Mouse (Mus musculus) urinary bladder, postnatal 10 days (tissue): ENCODE measurements around the gene Dmrtc1b.
"Not testable (repeated sequence)": the region's sequence is repeated elsewhere in the genome, so short reads cannot be mapped to it uniquely, and the experiment has no call there.

Experiments used
- DNase-seq: peaks from one replicate; pipeline ENCODE4 v3.0.0; 2022; ENCODE audit warnings: low spot score

The Dmrtc1b gene

GRCm38 (mm10) chrX:102707535-102707934 is at the start of gene Dmrtc1b, which contains the start of gene Gm9112:
Gene Dmrtc1b (plus strand): TSS chrX:102707865.
Gene Gm9112 (minus strand): TSS chrX:102707635.
- not testable (repeated sequence) for DNase-seq

DNA sequence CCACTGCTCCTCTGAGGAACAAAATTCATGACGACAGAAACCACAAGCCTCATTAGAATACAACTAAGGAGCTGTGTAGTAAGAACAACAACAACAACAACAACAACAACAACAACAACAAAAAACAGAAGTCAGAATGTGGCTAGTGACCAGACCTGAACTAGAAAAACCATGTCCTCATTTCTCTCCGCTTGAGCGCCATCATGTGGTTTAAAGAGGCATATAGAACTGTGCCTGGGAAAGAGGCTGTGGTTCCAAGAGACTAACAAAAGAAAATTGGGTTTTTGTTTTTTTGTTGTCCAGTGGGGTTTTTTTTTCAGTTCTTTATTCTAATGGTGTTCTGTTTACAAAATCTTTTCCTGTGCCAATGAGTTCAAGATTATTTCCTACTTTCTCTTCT is 47.0 kb upstream of the Dmrtc1b start:
- no peak for DNase-seq

DNA sequence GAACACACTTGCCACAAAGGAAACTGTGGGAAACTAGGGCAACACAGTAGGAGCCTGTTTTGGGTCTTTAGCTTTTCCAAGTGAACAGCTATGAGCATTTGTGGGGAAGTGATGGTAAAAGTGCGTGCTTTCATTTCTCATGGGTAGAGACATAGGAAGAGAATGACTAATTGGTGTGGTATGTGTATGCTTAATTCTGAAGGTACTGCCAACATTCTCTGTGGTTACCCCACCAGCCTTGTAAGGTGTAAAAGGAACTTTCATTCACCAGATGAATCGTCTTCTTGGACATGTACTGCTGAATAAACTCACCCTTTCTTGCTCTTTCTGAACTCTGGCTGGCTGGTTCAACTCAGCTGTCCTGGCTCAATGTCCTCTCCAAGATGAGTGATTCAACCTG is 41.0 kb upstream of the Dmrtc1b start:
- DNase-seq, result no peak

DNA sequence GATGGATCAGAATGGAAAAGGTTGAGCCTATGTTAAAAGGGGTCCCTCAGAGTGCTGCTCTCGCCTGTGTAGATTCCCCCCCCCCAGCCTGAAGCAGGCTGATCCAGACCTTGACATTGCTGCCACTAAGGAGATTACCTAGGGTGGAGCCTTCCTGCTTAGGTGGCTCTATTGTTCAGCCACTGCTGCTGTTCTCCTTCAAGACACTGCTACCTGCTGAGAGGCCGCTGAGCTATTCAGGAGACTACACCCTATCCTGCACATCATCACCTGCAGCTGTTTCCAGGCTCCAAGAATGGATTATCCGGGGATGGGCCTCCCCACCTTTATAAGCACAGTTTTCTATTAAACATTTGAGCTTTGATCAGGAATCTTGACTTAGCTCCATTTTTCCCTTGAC is 23.0 kb upstream of the Dmrtc1b start:
- not testable (repeated sequence) for DNase-seq

DNA sequence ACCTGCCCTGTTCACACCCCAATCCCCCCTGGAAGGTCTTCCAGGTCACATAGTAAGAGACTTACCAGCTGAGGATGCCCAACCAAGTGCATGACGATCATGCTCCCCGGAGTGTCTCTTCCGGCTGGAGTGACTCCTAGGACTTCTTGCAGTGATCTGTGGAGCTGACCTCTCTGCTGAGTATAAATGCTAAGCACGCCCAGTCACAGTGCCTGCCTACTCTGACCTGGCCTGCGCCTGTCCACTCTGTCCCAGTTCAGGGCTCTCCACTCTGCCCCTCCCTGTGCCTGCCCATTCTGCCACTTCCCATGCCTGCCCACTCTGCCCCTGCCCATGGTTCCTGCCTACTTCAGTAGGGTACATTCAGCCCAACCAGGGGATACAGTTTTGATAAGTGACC is 20.8 kb upstream of the Dmrtc1b start, which contains the start of gene Gm3880:
TSS of gene Gm3880 (minus strand) at position 101 of the 400 bp plus-strand sequence.
- DNase-seq, result not testable (repeated sequence)

- not testable (repeated sequence) for DNase-seq
Observed at GRCm38 (mm10) chrX:102689252-102689651, 18.4 kb upstream of the Dmrtc1b start.

DNA sequence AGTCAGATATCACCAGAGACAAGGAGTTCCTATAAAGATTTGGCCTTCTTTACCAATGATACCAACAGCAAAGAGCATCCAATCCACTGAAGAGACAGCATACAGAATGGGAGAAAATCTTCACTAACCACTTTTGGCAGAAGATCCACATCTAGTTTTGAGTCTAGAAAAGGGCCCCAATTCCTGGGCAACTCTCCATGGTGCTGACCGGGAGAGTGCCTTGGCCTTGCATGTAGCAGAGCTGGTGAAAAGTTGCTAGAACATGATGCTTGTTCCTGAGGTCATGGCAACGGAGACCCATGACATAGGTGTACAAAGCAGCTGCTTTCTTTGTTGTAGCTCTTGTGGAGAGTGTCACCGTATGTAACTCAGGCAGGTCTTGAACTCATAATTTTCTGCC is 7.0 kb upstream of the Dmrtc1b start:
- not testable (repeated sequence) for DNase-seq

DNA sequence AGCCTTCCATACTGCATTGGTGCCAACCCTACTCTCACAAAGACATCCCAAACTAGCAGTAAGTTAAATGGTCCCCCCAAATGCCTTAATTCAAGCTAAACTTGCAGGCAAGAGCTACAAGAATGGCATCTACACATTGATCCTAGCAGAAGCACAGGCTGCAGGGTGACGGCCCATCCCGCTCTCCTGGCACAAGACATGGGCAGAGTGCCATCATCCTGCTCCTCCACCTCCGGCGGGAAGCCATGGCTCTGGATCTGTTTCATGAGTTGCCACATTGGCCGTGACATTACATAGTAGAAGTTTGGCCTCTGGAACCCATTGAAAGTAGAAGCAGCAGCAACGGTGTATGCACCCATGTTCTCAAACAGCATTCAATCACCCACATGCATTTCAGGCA is 16.6 kb downstream of the Dmrtc1b start:
- DNase-seq, result not testable (repeated sequence)
